Mouse (Mus musculus) liver, postnatal 0 days (tissue): ENCODE measurements around the gene Eif1b. TPM values are rescaled to one million over a fixed set of nuclear protein-coding genes. Genes with fewer than 3 reads are reported as not detected.

Source experiments
- ATAC-seq: fragments of 200-750 bp; cut with Nextera tagmentation; 2 replicates; pipeline ENCODE4 v1.8.0; 2017; ENCODE audit warnings: mild to moderate bottlenecking, moderate library complexity
- DNase-seq: peaks from one replicate; pipeline ENCODE4 v3.0.0-alpha.2; 2016
- H3K27ac ChIP-seq: fragments of 300-500 bp; sonication (generic); 2 replicates; pipeline ENCODE4 v1.5.1; 2014; ENCODE audit warnings: antibody characterized with exemption, moderate library complexity, mild to moderate bottlenecking, low read depth
- H3K27me3 ChIP-seq: fragments of 300-500 bp; sonication (generic); 2 replicates; pipeline ENCODE4 v1.6.1; 2014; ENCODE audit warnings: low read length, control low read depth, mixed read lengths; ENCODE audit not compliant: insufficient read depth
- H3K36me3 ChIP-seq: fragments of 300-500 bp; sonication (generic); replicated peaks from 2 replicates; pipeline ENCODE4 v1.6.1; 2014; ENCODE audit warnings: mild to moderate bottlenecking, control low read depth, low read length, moderate library complexity, mixed read lengths; ENCODE audit not compliant: insufficient read depth
- H3K4me1 ChIP-seq: fragments of 300-500 bp; sonication (generic); 2 replicates; pipeline ENCODE4 v1.6.1; 2014; ENCODE audit warnings: antibody characterized with exemption, mild to moderate bottlenecking, control low read depth; ENCODE audit not compliant: insufficient read depth
- H3K4me2 ChIP-seq: fragments of 300-500 bp; sonication (generic); 2 replicates; pipeline ENCODE4 v1.6.1; 2014; ENCODE audit warnings: low read depth, mild to moderate bottlenecking, low read length, moderate library complexity, mixed read lengths
- H3K4me3 ChIP-seq: fragments of 300-500 bp; sonication (generic); 2 replicates; pipeline ENCODE4 v1.5.1; 2014; ENCODE audit warnings: low read depth, low read length
- H3K9ac ChIP-seq: fragments of 300-500 bp; sonication (generic); replicated peaks from 2 replicates; pipeline ENCODE4 v1.6.1; 2014; ENCODE audit warnings: mild to moderate bottlenecking, moderate library complexity
- H3K9me3 ChIP-seq: fragments of 300-500 bp; sonication (generic); 2 replicates; pipeline ENCODE4 v1.6.1; 2016; ENCODE audit warnings: mild to moderate bottlenecking, control low read depth, low read length, mixed read lengths
- CTCF ChIP-seq: sonication (generic); IDR thresholded peaks from 2 replicates; pipeline ENCODE4 v1.5.1; 2016; ENCODE audit warnings: antibody characterized with exemption, low read depth
- EP300 ChIP-seq: IDR thresholded peaks from 2 replicates; pipeline ENCODE4 v1.6.1; 2016; ENCODE audit warnings: antibody characterized with exemption, low read depth, mild to moderate bottlenecking
- WGBS: fragments of 180-500 bp; shearing (Covaris S2); extraction: QIAGEN DNeasy Blood & Tissue Kit; methylation state at CpG from one replicate; pipeline ENCODE4 v1.1.7; 2014; ENCODE audit not compliant: insufficient replicate concordance; 5-methylcytosine and 5-hydroxymethylcytosine counted together
- polyA plus RNA-seq: library from polyadenylated mRNA; unstranded; fragments of >200 nt; fragmentation: Nextera tagmentation; extraction: Ambion mirVana; gene quantifications from 2 replicates; pipeline ENCODE4 v1.2.1, GENCODE M21; 2015

The Eif1b gene
- polyA plus RNA-seq, 1 experiment from 2014 or later: 50.4 TPM

DNA sequence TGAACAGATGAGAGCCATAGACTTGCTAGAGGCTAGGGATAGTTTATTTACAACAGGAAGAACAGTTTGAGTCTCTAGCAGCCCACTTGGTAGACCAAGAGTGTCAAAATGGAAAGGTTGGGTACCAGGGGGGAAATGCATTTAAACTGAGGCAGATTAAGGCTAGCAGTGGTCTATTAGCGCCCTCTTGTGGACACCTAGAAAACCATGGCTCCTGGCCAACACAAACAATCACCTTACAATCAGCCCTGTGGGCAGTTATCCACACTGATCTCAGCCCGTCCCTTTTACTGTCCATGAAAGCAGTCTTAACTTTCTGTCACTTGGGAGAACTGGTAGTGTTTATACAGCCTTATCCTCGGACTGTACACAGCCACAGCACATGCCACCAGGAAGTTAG lies 4.7 kb downstream of the Eif1b start:
- Histone ChIP-seq H3K4me1 (peaks cover 3% of the 10 kb centered on the region; the same call in 1 of the 2 replicates), H3K9ac (no peak overlapping the region), H3K27ac (no peak overlapping the region), H3K9me3 (no peaks in the 10 kb centered on the region), H3K4me2 (no peak overlapping the region), H3K27me3 (no peaks in the 10 kb centered on the region), H3K4me3 (no peak overlapping the region), H3K36me3 (peaks cover 21% of the 10 kb centered on the region)
- TF ChIP-seq EP300 (no peak), CTCF (peak; percentile 96)
- DNase-seq: peak; percentile 76
- WGBS: 1% methylated on average over 3 of the region's 3 CpGs
- ATAC-seq: peak; percentile 25; the same call in 1 of the 2 replicates

DNA sequence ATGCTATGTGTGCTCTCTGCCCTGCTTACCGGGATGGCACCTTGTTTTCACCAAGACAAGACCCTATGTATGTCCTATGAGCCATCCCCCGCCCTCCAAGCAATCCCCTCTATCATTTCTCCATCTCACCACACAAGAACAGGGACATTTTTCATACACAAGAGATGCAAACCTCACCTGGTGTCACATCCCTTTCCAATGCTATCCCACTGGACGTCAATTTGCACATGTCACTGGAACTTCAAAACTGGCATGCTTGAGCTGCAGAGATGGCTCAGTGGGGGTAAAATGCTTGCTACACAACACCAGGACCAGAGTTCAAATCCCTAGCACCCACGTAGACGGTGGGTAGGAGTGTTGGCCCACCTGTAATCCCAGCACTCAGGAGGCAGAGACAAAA lies 6.0 kb downstream of the Eif1b start:
- WGBS: 77% methylated on average over 5 of the region's 5 CpGs
- Histone ChIP-seq H3K27ac (no peak overlapping the region), H3K4me2 (no peak overlapping the region), H3K27me3 (no peaks in the 10 kb centered on the region), H3K9me3 (no peaks in the 10 kb centered on the region), H3K4me3 (no peak overlapping the region), H3K4me1 (no peaks in the 10 kb centered on the region; the same call in 1 of the 2 replicates), H3K36me3 (peaks cover 21% of the 10 kb centered on the region), H3K9ac (no peak overlapping the region)
- ATAC-seq (no peak), DNase-seq (no peak)
- TF ChIP-seq EP300 (no peak), CTCF (no peak)

DNA sequence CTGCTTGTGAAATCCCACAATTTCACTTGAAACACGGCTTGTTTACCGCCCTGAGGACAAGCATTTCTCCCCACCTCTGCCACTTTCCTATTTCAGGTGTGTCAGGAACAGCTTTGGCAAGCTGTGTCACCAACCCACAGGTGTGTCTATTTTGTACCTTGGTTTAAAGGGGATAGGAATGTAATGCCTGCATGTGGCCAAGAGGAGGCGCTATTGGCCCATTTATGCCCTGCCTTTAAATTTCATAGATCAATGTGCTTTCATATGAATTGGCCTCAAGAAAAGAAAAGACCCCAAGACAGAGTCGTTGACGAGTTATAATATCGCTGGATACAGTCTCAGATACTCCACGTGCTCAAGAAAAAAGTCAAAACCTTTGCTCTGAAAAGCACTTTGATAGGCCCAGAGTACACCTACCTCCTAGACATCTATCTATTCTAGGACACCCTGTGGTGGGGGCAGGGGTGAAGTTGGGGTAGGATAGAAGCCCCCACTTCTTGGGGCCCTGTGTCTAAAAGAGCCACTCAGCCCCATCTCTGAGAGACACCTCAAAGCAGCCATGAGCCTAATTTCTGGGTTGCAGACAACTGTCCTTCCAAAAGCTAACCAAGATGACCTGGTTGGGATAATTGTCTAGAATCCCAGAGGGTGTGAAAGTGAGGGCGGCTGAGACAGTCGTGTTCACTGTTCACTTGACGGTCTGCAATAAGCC lies 9.3 kb downstream of the Eif1b start:
- no peak for ATAC-seq
- 32% methylated on average over 10 of the region's 10 CpGs for WGBS
- peak; percentile 50 for DNase-seq

DNA sequence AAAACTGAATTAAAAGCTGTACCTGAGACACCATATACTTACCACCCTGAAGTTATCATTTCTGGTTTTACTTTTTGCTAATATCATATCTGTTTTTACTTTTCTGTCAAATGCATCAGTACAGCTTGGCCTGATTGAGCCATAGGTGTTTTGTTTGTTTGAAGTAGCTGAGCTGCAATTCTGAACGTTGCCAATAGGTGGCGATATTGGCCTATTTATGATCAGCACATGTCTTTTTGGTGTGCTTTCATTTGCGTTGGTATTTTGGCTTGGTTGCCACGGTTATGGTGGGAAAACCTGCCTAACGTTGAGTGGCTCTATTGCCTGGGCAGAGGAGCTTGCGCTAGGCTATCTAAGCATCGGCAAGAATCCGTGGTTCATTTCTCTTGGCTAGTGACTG lies 10.0 kb downstream of the Eif1b start:
- peak; percentile 59 for ATAC-seq
- TF ChIP-seq EP300: no peak
- TF ChIP-seq CTCF: peak; percentile 96
- no peak overlapping the region for H3K9ac ChIP-seq

More for the DNA sequence above, 9.3 kb downstream of the Eif1b start:
- Histone ChIP-seq H3K27me3 (no peaks in the 10 kb centered on the region), H3K4me1 (no peaks in the 10 kb centered on the region), H3K36me3 (no peaks in the 10 kb centered on the region), H3K4me2 (no peak overlapping the region), H3K9me3 (0 out of 2 replicates have a peak, but pooled peaks cover 1% of the 10 kb centered on the region), H3K27ac (no peak overlapping the region), H3K9ac (no peak overlapping the region), H3K4me3 (no peak overlapping the region)
- TF ChIP-seq CTCF: peak; percentile 79
- TF ChIP-seq EP300: no peak

DNA sequence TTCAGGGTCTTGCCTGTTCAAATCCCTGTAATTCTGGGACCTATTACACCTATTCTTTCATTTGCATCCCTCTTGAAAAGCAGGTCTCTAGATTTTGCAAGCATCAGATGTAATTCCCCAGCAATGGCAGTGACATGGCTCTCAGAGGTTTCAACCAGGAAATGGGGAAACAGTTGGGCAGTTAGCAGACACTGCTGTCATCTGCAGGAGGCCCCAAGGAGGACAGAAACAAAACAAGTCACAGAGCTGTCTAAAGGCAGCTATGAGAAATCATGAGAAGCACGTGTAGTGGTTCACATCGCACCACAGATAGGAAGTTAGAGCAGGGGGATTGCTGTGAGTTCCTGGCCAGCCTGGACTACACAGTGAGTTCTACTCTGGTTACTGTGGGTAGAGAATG lies 12.4 kb downstream of the Eif1b start:
- ATAC-seq: no peak
- peaks cover 8% of the 10 kb centered on the region; the same call in 1 of the 2 replicates for H3K9me3 ChIP-seq
- H3K27me3 ChIP-seq: no peaks in the 10 kb centered on the region
- no peak overlapping the region for H3K9ac ChIP-seq
- TF ChIP-seq EP300: no peak
- no peak for TF ChIP-seq CTCF
- no peak overlapping the region for H3K4me3 ChIP-seq
- no peak overlapping the region for H3K4me2 ChIP-seq
- no peak for DNase-seq
- 52% methylated on average over 2 of the region's 2 CpGs for WGBS
- no peaks in the 10 kb centered on the region for H3K36me3 ChIP-seq
- no peak overlapping the region for H3K27ac ChIP-seq
- no peaks in the 10 kb centered on the region for H3K4me1 ChIP-seq

More for the DNA sequence above, 10.0 kb downstream of the Eif1b start:
- H3K27me3 ChIP-seq: no peaks in the 10 kb centered on the region
- H3K4me2 ChIP-seq: no peak overlapping the region
- H3K4me1 ChIP-seq: no peaks in the 10 kb centered on the region
- DNase-seq: peak; percentile 87
- no peak overlapping the region for H3K4me3 ChIP-seq
- H3K27ac ChIP-seq: no peak overlapping the region
- H3K36me3 ChIP-seq: no peaks in the 10 kb centered on the region
- WGBS: 9% methylated on average over 8 of the region's 8 CpGs
- peaks cover 8% of the 10 kb centered on the region; the same call in 1 of the 2 replicates for H3K9me3 ChIP-seq

DNA sequence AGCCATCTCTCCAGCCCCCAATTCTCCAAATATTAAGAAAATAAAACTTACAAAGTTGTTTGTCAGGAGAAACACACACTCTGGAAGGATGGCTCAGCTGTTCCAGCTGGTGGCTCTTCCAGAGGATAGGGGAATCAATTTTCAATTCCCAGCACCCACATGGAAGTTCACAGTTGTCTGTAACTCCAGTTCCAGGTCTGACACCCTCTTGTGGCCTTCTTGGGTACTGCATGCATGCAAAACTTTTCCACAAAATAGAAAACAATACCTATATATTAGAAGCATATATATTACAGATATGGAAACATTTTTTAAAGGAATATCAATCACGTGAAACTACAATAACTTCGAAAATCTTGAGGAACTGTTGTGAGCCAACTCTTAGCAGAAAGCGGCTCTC lies 19.7 kb downstream of the Eif1b start:
- no peak overlapping the region for H3K4me2 ChIP-seq
- TF ChIP-seq CTCF (peak; percentile 74), EP300 (no peak)
- no peak overlapping the region for H3K27ac ChIP-seq
- H3K9me3 ChIP-seq: peaks cover 3% of the 10 kb centered on the region; the same call in 1 of the 2 replicates
- ATAC-seq (no peak), DNase-seq (peak; percentile 33)
- H3K9ac ChIP-seq: no peak overlapping the region
- H3K36me3 ChIP-seq: no peaks in the 10 kb centered on the region
- WGBS: 71% methylated on average over 3 of the region's 3 CpGs
- no peak overlapping the region for H3K4me3 ChIP-seq
- H3K27me3 ChIP-seq: no peaks in the 10 kb centered on the region
- no peaks in the 10 kb centered on the region for H3K4me1 ChIP-seq
